Mouse (Mus musculus): ENCODE measurements around the gene Hprt. TPM values are rescaled to one million over a fixed set of nuclear protein-coding genes. Genes with fewer than 3 reads are reported as not detected.
"Not testable (repeated sequence)": the region's sequence is repeated elsewhere in the genome, so short reads cannot be mapped to it uniquely, and the experiment has no call there.

Gene Hprt
- polyA plus RNA-seq, 1 experiment = 19.7 TPM

DNA sequence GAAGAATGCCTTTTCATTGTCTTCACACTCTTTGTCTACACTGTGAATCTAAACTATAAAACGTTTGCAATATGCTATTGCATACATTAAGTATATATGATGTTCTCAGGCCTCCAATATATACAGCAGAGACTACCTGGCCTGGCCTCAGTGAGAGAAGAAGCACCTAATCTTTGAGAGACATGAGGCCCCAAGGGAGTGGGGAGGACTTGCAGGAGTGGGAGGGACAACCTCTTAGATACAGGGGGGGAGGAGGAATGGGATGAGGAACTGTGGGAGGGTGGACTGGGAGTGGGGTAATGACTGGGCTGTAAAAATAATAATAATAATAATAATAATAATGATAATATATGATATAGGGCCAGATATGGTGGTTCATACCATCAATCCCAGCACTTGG is 9.4 kb upstream of the Hprt start:
- no peak for TF ChIP-seq POLR2A (IDR thresholded peaks at IDR 0.05; ENCODE audit: borderline replicate concordance, extremely low read depth, low read depth, low read length)
- no peak overlapping the region for H3K4me3 ChIP-seq (replicated peaks; ENCODE audit: extremely low read depth, low read depth, low read length)
- H3K4me1 ChIP-seq (ENCODE audit: control insufficient read depth, insufficient read depth, low read length) = no peaks in the 10 kb centered on the region
- 30% methylated on average over 1 of the region's 1 CpGs for WGBS
- no peak for DNase-seq

DNA sequence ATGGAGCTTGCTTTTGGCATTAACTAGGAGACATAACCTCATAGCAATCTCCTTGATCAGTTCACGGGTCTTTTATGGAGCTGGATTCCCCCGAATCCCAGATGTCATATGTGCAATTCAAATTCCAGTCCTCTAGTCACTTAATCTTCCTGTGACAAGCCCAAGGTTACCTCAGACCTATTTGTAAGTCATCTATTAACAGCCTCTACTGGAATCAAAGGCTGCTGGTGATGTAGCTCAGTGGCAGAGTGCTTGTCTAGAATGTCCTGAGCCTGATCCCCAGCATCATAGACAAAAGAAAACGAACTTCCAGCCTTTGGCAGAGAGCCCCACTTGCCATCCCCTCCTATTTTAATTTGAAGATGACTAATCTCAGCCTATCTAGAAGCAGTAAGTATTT is 6.6 kb upstream of the Hprt start:
- Histone ChIP-seq H3K4me1 (ENCODE audit: control insufficient read depth, insufficient read depth, low read length) (no peaks in the 10 kb centered on the region), H3K4me3 (replicated peaks; ENCODE audit: extremely low read depth, low read depth, low read length) (no peak overlapping the region)
- DNase-seq = no peak
- 63% methylated on average over 3 of the region's 3 CpGs for WGBS
- TF ChIP-seq POLR2A (IDR thresholded peaks at IDR 0.05; ENCODE audit: borderline replicate concordance, extremely low read depth, low read depth, low read length) (no peak), CTCF (IDR thresholded peaks at IDR 0.05; ENCODE audit: insufficient read depth, low read length) (no peak)

DNA sequence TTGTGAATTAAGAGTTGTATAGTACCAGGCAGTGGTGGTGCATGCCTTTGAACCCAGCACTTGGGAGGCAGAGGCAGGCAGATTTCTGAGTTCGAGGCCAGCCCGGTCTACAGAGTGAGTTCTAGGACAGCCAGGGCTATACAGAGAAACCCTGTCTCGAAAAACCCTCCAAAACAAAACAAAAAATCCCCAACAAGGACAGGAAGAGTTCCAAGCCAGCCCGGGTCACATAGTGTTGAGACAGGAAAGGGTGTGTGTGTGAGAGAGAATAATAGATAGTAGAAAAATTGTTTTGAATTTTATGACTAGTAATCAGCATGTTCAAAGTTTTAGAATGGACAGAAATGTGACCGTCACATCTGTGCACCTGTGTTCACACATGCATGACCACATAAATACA is 6.8 kb downstream of the Hprt start:
- DNase-seq; H3K4me3 ChIP-seq (replicated peaks; ENCODE audit: extremely low read depth, low read depth, low read length); H3K4me1 ChIP-seq (ENCODE audit: control insufficient read depth, insufficient read depth, low read length): not testable (repeated sequence)
- 66% methylated on average over 5 of the region's 5 CpGs for WGBS

DNA sequence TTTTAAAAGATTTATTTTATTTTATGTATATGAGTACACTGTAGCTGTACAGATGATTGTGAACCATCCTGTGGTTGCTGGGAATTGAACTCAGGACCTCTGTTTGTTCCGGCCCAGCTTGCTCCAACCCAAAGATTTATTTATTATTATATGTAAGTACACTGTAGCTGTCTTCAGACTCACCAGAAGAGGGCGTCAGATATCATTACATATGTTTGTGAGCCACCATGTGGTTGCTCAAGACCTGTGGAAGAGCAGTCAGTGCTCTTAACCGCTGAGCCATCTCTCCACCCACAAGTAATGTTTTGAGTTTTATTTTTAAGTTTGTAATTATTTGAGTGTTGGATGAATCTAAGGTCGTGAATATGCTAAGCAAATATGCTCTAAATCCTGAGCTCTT is 16.9 kb downstream of the Hprt start:
- not testable (repeated sequence) for H3K4me1 ChIP-seq (ENCODE audit: control insufficient read depth, insufficient read depth, low read length); H3K4me3 ChIP-seq (replicated peaks; ENCODE audit: extremely low read depth, low read depth, low read length); DNase-seq
- 51% methylated on average over 4 of the region's 4 CpGs for WGBS

DNA sequence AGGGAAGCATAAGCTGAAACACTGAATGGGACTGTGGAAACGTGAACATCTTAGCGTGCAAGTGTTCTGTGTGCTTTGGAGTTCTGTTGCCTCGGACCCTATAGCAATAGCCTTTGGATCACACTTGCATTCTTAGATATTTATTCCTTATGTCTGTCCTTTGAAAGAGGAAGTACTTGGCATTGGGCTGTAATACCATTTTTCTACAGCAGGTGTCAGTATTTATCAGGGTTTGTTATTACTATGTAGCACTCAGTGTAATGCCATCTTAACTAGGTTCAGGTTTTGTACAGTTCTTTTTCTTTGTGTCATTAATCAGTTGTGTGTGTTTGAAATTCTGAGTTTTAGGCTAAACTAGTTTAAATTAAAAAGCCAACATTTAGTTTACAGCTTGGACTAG is 18.1 kb downstream of the Hprt start:
- H3K4me1 ChIP-seq (ENCODE audit: control insufficient read depth, insufficient read depth, low read length) = no peaks in the 10 kb centered on the region
- no peak overlapping the region for H3K4me3 ChIP-seq (replicated peaks; ENCODE audit: extremely low read depth, low read depth, low read length)
- no peak for TF ChIP-seq POLR2A (IDR thresholded peaks at IDR 0.05; ENCODE audit: borderline replicate concordance, extremely low read depth, low read depth, low read length)
- TF ChIP-seq CTCF (IDR thresholded peaks at IDR 0.05; ENCODE audit: insufficient read depth, low read length) = no peak
- DNase-seq = no peak
- 37% methylated on average over 3 of the region's 3 CpGs for WGBS

DNA sequence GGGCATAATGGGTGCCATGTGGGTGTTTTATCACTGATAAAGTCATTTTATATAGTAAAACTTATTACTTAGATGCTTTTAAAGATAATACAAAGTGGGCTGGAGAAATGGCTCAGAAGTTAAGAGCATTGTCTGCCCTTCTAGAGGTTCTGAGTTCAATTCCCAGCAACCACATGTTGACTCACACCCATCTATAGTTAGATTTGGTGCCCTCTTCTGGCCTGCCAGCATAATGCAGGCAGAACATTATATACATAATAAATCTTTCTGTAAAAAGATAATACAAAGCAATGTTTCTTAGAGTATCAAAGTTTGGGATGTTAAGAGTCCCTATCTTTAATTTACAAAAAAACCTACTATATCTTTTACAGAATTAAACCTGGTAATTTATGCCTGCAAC is 27.6 kb downstream of the Hprt start:
- Histone ChIP-seq H3K4me3 (replicated peaks; ENCODE audit: extremely low read depth, low read depth, low read length) (no peak overlapping the region), H3K4me1 (ENCODE audit: control insufficient read depth, insufficient read depth, low read length) (no peaks in the 10 kb centered on the region)
- DNase-seq = no peak
- TF ChIP-seq CTCF (IDR thresholded peaks at IDR 0.05; ENCODE audit: insufficient read depth, low read length) (no peak), POLR2A (IDR thresholded peaks at IDR 0.05; ENCODE audit: borderline replicate concordance, extremely low read depth, low read depth, low read length) (no peak)

DNA sequence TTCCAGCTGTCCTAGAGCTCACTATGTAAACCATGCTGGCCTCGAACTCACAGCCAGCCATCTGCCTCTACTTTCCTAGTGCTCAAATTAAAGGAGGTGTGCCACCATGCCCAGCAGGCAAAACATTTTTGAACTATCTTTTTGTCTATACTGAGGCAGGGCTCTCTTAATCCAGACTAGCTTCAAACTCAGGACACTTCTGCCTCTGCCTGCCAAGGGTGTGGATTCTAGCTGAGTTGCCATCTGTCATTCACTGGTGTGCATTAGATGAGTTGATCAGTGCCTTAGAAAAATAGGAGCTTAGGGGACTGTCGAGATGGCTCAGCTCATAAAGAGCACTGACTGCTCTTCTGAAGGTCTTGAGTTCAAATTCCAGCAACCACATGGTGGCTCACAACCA is 35.1 kb downstream of the Hprt start:
- no peak overlapping the region for H3K4me3 ChIP-seq (replicated peaks; ENCODE audit: extremely low read depth, low read depth, low read length)
- WGBS = 72% methylated on average over 2 of the region's 2 CpGs
- DNase-seq = no peak
- no peak for TF ChIP-seq CTCF (IDR thresholded peaks at IDR 0.05; ENCODE audit: insufficient read depth, low read length)
- TF ChIP-seq POLR2A (IDR thresholded peaks at IDR 0.05; ENCODE audit: borderline replicate concordance, extremely low read depth, low read depth, low read length) = no peak
- no peaks in the 10 kb centered on the region for H3K4me1 ChIP-seq (ENCODE audit: control insufficient read depth, insufficient read depth, low read length)

DNA sequence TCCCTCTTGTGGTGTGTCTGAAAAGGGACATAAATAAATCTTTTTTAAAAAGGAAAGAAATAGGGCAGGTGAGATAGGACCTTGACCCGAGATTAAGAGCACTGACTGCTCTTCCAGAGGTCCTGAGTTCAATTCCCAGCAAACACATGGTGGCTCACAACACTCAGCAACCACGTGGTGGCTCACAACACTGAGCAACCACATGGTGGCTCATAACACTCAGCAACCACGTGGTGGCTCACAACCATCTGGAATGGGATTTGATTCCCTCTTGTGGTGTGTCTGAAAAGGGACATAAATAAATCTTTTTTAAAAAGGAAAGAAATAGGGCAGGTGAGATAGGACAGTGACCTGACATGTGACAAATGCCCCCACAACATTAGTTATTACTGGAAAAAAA is 36.3 kb downstream of the Hprt start:
- WGBS = 16% methylated on average over 3 of the region's 3 CpGs
- not testable (repeated sequence) for H3K4me1 ChIP-seq (ENCODE audit: control insufficient read depth, insufficient read depth, low read length); H3K4me3 ChIP-seq (replicated peaks; ENCODE audit: extremely low read depth, low read depth, low read length); DNase-seq
- TF ChIP-seq CTCF (IDR thresholded peaks at IDR 0.05; ENCODE audit: insufficient read depth, low read length) = peak; percentile 49; the same call in 1 of the 2 replicates

DNA sequence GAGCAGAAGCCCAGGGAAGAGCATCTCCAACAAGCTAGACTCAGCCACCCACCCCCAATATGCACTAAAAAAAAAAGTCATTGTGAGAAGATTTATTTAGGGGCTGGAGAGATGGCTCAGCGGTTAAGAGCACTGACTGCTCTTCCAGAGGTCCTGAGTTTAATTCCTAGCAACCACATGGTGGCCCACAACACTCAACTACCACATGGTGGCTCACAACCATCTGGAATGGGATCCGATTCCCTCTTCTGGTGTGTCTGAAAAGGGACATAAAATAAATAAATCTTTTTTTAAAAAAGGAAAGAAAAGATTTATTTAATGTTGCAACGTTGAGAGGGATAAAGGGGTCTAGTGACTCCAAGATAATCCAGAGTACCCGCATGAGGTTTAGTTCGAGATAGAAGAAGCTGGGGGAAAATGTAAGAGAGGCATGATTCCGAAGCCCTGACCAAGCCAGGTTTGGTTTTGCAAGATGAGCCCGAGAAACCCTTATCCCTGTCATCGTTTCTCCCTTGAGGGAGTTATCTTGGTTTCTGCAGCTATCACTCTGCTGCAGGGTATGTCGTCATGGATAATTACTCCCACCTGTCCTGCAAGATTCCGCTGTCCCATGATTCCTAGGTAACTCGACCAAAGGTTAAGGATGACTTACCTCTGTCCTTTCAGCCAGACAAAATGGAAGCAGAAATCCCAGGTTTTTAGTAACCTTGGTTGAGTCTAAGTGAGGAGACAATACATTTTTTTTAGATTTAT is 37.7 kb downstream of the Hprt start:
- no peak for TF ChIP-seq POLR2A (IDR thresholded peaks at IDR 0.05; ENCODE audit: borderline replicate concordance, extremely low read depth, low read depth, low read length)
- no peak for TF ChIP-seq CTCF (IDR thresholded peaks at IDR 0.05; ENCODE audit: insufficient read depth, low read length)
- 61% methylated on average over 11 of the region's 11 CpGs for WGBS
- Histone ChIP-seq H3K4me3 (replicated peaks; ENCODE audit: extremely low read depth, low read depth, low read length) (no peak overlapping the region), H3K4me1 (ENCODE audit: control insufficient read depth, insufficient read depth, low read length) (no peaks in the 10 kb centered on the region)
- DNase-seq = no peak

DNA sequence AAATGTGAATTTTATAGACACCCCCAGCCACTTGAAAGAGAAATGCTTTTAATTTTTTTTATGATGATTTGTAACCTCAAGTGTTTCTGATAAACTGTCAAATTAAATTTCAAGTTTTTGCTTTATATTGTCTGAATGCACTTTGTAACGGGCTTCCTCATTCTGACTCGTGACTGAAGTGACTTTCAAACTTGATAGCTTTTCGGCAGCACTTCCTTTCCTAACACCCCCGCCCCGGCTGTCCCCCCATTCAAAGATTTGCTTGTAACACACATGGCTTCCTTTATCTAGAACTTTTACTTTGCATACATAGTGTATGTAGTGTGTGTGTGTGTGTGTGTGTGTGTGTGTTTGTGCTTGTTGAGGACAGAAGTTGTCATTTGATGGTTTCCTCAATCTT is 41.6 kb downstream of the Hprt start:
- WGBS = 58% methylated on average over 5 of the region's 5 CpGs
- no peak for TF ChIP-seq CTCF (IDR thresholded peaks at IDR 0.05; ENCODE audit: insufficient read depth, low read length)
- no peak for TF ChIP-seq POLR2A (IDR thresholded peaks at IDR 0.05; ENCODE audit: borderline replicate concordance, extremely low read depth, low read depth, low read length)
- no peaks in the 10 kb centered on the region for H3K4me1 ChIP-seq (ENCODE audit: control insufficient read depth, insufficient read depth, low read length)
- DNase-seq = no peak
- no peak overlapping the region for H3K4me3 ChIP-seq (replicated peaks; ENCODE audit: extremely low read depth, low read depth, low read length)

DNA sequence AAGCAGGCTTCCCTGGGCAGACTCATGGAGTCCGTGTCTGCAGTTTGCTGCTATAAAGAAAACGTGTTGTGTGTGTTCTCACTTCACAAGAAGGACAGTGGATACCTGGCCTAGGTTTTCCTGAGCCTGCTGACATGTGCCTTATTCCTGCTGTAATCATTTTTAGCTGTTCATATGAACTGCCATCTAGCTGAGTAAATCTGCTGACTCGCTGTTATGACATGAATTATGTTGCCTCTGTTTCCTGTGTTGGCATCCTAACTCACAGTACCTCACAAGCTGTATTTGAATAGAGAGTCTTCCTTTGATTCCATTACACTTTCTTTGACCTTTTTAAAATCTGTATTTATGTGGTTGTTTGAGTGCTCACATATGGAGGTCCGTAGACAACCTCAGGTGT is 50.3 kb downstream of the Hprt start:
- TF ChIP-seq CTCF (IDR thresholded peaks at IDR 0.05; ENCODE audit: insufficient read depth, low read length) = no peak
- no peak for TF ChIP-seq POLR2A (IDR thresholded peaks at IDR 0.05; ENCODE audit: borderline replicate concordance, extremely low read depth, low read depth, low read length)
- H3K4me3 ChIP-seq (replicated peaks; ENCODE audit: extremely low read depth, low read depth, low read length) = no peak overlapping the region
- H3K4me1 ChIP-seq (ENCODE audit: control insufficient read depth, insufficient read depth, low read length) = no peaks in the 10 kb centered on the region
- DNase-seq = no peak
- WGBS = 79% methylated on average over 4 of the region's 4 CpGs
